Mouse (Mus musculus) gastrocnemius, postnatal 14 days (tissue): ENCODE measurements at regions not wholly inside any gene's neighbourhood (a gene's known extent, or its start where the extent isn't known, plus 50 kb on each side); places are given as distances from the start of the nearest gene placed in this dataset.
A peak's percentile ranks its signal among the peaks of the same experiment; 100 is the strongest.

Experiments
- DNase-seq: peaks from one replicate; pipeline ENCODE4 v3.0.0; 2021; ENCODE audit warnings: mixed read lengths
- intact Hi-C: fragments of 180-260 bp; cut with DNase I; formaldehyde crosslinking; loops from one replicate; pipeline ENCODE4 v1.15.1; 2025; ENCODE audit warnings: low total_unique reads

DNA sequence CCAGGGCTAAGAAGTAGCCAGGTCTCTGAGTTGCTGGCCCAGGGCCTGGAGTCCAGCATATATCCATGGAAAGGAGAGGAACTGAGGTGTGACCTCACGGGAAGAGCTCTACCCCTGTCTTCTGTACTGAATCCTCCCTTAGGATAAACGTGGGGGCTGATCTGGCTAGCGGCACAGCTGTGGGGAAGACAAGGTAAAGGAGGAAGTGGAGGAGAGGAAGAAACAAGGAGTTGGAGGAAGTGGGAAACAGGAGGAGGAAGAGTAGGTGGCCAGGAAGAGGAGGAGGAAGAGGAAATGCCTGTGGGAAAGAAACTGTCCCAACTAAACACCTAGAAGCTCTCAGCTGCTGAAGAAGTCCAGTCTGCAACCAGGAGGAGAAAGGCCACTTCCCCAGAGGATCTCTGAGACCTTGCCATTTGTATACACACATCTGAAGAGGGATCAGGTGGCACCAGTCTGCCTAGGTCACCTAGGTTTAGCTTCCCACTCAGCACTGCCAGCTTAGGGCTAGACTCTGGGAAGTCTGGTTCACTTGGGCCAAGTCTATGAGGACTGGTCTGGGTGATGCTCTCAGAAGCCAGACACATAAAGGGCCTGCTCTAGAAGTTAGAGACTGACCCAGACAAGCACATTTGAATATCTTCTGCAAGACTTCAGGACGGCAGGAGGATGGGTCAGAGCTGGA is 100.6 kb upstream of the Jun start:
- intact Hi-C loops: no loop called here
- no peak for DNase-seq

DNA sequence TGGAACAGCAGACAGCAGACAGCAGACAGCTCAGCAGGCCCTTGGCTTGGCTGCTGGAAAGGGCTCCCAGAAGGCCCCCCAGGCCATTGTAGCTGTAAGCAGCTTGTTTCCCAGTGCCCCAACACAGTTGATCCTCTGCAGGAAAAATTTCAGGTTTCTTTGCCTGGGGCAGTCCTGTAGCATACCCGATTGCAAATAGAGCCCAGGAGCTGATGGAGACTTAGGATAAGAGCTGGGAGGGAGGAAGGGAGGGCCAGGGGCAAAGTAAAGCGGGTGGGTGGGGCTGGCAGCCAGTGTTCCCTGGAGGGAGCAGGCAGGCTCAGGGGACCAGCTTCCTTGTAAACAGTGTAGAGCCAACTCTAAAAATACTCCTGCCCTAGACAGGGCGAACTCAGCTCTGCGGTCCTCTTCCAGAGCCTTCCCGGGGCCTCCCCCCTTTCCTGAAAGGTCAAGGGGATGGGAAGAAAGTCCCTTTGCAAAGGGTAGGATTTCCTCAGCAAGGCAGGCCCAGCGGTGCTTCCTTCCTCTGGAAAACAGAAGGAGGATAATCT is 101.8 kb upstream of the Jun start:
- intact Hi-C loops: no loop called here
- peak; percentile 72 for DNase-seq

DNA sequence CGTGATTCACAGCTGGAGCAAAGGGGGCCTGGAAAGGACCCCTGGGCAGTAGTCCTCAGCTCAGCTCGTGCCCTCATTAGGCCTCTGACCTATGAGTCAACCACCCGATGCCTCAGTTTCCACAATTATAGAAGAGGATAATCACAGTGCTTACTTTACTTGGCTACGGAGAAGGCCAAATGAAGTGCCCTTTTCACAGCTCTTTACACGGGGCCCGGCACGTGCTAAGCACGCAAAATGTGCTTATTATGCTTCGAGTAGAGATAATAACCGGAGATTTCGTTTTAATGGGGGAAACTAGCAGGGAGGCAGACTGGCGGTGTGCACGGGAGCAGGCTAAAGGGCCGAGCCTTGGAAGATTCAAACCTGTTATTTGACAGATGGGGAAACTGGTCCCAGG is 102.4 kb upstream of the Jun start:
- intact Hi-C loops: no loop called here
- no peak for DNase-seq

DNA sequence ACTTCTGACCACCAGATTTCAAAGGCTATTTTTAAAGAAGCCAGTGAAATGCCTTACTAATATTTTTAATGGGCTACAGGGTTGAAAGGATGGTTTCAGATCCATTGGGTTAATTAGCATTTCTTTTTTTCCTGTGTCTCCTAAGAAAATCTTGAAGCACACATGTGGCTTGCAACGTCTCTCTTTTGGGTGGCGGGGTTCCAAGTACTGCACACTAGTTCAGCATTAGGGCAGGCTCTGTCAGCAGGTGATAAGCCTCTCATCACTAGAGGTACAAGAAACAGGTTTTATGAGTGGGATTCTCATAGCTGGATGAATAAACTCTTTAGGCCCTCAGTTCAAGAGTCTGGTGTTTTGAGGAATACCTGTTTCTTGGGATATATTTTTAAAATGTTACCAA is 103.2 kb upstream of the Jun start:
- no peak for DNase-seq
- intact Hi-C loops: no loop called here

DNA sequence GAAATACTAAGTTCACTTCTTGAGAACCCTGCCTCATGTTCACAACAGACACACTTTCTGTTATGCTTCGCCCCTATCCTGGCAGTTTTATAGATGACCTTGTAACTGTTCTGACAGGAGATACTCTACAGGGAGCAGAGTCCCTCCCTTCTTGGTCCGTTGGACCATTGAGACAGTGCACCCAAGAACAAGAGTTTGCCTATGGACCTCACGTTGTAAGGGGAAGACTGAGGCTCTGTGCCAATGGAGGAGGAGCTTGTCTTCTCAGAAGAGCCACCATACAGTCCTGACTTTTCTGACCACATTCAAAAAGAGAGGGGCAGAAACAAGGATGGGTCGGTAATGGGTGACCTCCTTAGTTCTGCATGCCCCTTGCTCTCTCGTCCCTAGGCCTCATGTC is 103.8 kb upstream of the Jun start:
- intact Hi-C loops: no loop called here
- no peak for DNase-seq

DNA sequence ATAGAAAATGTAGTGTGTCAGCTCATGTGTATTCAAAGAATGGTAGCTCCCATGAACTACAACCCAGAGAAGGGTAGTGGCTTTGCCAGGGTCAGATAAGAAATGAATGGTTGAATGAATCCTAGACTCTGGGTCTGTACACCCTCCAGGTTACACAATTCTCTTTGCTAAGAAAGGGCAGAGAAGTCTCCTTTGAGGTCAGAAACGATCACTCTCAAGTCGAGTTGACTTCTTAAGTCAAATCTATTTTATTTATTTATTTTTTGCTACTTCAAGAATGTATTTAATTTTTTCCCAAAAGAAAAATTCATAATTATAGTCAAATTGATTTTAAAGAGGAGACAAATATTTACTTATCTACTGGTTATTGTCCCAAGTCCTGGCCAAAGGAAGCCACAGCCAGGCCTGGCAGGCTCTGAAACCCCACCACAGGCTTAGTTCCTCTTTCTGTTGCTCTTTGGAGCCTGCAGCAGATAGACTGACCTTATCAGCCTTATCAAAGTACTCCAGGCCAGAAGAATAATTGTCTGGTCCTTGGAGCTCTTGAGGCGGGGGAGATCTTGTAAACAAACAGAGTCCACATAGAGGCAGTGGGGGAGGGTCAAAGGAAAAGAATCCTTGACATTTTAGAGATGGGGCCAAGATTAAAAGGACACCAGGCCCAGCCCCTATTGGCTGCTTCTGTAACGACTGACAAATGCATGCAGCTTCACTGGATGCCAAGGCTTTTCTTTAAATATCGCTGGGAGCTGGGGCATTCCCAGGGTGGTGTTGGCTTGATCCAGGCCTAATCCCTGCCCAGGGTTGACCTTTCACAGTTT is 104.6 kb upstream of the Jun start:
- DNase-seq: no peak
- intact Hi-C loops: no loop called here

DNA sequence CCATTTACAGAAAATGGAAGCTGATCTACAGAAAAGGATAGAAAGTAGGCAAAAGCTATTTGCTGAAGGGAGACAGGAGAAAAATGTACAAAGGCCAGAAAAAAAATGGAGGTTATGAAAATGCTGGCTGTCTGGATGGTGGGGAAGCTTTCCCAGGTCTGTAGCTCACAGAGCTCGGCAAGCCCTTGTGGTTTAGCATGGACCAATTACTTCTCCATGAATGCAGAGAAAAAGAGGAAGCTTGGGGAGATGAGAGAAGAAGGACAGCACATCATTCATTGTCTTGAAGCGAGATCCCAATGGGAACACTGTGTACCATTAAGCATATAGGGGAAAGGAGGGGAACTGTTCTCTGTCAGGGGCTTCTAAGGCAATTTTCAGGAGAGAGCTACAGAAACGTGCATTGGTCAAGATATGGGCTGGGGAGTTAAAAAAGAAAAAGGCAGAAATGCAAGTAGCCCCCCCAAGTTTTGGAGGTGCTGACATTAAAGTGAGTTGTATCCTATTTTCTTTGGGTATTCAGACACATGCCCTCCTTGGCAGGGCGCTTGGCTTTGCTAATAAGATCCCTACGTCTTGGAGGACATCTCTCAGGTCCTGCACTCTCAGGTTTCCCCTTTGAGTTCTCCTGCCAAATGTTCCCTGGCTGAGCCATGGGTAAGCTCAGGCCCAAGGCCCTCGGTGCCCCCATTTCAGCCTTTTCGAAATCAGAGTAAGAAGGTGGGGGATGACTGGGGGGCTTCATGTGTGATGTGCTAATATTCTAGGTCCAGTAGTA is 105.8 kb upstream of the Jun start:
- peak; percentile 50 for DNase-seq

DNA sequence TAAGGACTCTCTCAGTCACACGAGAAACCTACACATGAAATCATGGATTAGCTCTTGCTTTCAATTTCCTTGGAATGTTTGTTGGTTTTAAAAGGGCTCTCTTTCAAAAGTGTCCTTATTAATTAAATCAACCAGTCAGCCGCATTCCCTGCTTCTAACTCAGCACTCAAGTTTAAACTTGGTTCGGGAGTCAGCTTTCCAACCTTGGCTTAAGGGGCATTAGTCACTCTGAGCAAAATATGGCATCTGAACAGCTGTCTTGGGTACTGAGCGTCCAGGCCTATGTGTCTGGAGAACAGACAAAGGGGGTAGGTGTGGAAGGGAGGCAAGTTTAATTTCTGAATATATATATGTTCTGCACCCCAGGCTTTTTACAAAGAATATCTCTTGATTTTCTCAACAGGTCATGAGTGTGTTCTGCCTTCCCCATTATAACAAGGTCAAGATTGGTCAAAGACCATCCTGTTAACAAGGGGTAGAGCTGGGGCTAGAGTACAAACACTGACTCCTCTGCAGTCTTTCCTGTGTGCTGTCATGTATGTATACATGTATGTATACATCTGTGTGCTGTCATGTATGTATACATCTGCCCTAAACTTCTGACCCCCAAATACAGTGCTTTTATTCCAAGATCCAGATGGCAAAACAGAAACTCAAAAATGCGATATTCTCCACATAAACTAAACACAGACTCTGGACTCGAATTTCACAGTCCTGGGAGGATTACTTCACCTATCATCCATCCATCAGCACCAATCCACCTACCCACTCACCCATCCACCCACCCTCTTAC is 106.8 kb upstream of the Jun start:
- no peak for DNase-seq
- intact Hi-C loops: no loop called here

More for the DNA sequence above, 105.8 kb upstream of the Jun start:
- intact Hi-C loops: no loop called here

DNA sequence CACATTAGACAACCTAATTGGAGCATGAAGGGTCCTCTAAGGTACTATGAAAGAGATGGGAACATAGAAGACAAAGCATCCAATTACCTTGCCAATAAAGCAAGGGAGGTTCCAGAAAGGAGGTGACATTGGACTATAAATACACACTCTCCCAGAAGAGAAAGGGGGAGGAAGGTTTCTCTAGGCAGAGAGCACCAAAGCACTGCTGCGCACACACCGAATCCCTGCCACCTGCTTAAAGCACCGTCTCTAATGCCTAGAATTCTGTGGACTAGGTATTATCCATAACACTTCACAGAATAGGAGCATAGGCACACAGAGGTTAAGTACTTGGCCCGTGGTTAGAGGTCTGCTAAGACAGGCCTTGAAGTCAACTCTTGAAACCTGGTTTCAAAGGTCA is 107.8 kb upstream of the Jun start:
- DNase-seq: no peak
- intact Hi-C loops: no loop called here

DNA sequence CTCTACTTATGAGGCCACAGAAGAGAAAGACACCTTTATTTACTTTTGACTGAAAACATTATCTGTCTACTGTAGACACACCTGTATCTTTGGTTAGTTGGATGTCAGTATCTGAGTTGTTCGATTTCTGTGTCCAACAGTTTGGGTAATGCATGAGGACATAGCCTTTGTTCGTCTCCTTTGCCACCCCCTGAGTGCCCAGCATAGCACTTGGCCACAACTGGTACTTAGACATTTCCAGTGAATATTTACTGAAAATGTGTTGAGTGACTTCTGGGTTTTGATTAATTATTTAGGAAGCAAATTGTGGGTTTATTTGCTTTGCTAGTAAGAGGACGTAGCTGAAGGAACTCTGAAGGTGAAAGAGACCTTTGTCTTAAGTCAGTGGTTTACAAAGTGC is 108.4 kb upstream of the Jun start:
- intact Hi-C loops: no loop called here
- DNase-seq: no peak

DNA sequence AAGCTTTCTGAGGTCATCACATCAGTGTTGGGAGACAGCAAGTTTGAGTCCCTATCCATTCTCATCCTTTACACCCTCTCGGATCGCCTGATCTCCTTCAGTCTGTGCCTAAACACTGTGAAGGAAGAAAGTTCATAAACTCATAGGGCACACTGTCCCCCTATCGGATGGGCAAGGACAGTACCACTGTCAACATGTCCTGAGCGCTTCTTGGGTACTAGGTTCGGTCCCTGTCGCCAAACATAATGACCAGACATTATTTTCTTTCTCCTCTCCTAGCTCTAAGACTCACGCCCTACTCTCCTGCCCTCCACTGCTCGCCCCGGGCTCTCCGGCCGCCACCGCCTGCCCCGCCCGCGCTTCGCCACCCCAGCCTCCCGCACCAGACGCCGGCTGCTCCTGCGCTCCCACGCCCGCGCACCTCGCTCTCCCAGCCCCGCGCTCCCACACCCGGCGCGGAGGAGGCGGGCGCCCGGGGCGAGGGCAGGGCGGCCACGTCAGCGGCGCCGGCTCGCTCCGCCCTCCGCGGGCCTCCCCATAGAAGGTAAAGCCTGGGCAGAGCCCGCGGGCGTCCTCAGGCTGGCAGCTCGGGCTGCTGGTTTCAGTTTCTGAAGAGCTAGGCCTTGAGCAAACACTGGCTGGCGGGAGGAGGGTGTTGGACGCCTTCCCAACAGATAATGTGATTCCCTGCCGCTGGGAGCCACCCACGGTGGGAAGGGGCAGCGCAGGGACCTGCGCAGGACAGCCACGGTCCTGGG is 109.1 kb upstream of the Jun start:
- intact Hi-C loops: no loop called here
- peak; percentile 92 for DNase-seq

DNA sequence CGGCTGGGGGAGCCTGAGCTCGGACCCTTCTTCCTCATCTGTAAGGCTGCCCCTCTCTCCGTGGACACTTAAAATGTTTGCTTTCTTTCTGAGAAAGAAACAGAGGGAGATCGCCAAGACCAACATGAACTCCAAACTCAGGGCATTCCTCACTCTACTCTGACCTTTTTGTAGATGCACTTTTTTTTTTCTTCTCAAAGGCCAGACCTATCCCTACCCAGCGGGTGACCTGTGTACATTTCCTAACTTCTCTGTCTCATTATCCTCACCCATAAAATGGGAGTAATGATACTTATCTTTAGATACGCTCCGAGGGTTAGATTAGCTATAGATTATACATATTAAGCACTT is 109.6 kb upstream of the Jun start:
- intact Hi-C loops: no loop called here

DNA sequence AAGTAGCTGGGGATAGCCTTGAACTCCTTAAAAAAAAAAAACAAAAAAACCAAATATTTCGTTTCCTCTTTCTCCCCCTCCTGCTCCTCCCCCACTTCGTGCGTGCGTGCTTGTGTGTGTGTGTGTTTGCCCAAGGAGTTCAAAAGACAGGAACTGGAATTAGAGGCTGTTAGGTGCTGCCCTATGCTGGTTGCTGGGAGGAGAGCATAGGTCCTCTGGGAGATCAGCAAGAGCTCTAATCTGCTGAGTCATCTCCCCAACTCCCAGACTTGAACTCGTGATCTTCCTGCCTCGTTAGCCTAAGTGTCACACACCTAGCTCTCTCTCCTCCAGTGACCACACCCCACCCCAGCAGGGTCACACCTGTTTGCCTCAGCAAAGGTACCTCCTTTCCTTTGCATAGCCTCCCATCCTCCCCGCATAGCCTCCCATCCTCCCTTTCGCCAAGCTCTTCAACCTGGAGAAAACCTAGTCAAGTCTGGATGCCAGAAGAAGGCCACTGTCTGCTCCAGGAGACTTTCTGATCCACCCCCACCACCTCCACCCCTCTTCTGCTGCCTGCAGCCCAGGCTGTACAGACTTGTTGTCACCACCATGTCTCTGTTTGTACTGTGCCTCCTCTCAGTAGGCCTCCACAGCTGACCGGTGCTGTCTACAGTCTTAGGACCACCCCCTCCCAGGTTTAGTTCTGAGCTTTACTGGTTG is 110.5 kb upstream of the Jun start:
- DNase-seq: no peak
- intact Hi-C loops: no loop called here

More for the DNA sequence above, 109.6 kb upstream of the Jun start:
- no peak for DNase-seq

DNA sequence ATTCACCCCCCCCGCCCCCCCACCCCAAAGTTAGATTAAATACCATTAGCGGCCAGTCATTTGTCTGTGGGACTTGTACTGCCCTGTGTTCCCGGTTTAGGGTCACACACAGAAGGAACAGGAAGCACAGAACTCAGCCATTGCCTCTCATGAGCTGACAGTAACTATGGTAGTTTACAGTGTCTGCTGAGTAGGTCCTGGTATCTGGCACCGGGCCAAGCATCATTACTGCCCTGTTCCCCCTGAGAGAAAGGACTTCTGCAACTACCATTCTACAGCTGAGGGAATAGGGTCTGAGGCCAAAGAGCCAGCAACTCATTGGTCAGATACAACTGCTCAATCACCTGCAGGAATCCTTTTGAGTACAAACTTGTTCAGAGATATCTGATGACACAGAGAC is 111.4 kb upstream of the Jun start:
- intact Hi-C loops: no loop called here
- no peak for DNase-seq

DNA sequence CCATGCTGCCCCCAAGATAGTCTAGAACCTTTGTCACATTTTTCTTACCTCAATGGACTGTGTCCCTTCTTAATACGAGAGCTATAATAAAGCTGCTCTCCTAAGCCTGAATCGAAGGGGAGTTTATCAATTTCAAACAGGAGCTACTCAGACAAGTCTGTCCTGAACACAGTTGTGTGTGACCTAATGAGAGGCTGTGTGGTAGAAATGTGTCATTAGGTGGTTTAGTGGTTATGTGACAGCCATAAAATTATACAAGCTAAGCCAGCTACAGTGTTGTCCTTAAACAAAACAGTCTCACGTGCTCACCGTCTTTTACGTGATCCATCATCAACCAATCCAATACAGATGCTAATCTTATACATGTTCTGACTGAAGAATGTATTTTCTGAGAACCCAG is 114.5 kb upstream of the Jun start:
- DNase-seq: no peak
- intact Hi-C loops: loop anchor here (5.0 kb wide), 1 partner anchor 114 kb away; the partner anchor contains the start of gene Jun

DNA sequence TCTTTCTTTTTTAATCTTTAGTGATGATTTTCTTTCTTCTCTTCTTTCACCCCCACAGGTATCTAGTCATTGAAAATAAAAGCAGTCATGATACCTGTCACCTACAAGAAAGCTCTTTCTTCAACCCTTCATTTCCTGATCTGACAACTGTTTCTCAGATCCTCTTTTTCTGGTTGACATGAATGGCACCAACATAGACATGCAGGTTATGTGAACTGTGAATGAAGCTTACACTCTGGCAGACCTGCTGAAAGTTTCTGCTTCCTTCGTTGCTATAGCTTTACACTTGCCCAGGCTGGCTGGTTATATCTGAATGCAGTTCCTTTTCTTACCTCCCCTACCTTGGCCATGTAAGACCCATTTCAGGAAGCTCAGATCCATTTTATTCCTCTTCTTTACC is 115.2 kb upstream of the Jun start:
- DNase-seq: no peak
- intact Hi-C loops: loop anchor here (5.0 kb wide), 1 partner anchor 115 kb away; the partner anchor contains the start of gene Jun

DNA sequence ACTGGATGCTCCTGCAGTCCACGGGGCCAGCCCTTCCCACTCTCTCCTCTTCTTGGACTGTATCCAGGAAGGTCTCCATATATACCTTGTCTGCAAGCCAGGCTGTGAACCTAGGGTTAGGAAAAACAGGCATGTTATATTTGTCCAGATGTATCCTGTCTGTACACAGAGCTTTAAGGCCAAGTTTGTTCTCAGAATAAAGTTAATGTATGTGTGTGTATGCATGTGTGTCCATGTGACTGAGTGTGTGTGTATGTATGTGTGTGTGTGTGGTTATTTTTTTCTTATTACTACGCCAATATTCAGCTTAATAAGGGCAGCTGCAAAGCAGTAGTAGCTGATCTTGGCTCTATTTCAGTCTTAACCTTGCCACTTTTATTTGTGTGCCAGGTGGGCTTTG is 117.7 kb upstream of the Jun start:
- intact Hi-C loops: loop anchor here (5.0 kb wide), 1 partner anchor 117 kb away; the partner anchor contains the start of gene Jun
- no peak for DNase-seq

DNA sequence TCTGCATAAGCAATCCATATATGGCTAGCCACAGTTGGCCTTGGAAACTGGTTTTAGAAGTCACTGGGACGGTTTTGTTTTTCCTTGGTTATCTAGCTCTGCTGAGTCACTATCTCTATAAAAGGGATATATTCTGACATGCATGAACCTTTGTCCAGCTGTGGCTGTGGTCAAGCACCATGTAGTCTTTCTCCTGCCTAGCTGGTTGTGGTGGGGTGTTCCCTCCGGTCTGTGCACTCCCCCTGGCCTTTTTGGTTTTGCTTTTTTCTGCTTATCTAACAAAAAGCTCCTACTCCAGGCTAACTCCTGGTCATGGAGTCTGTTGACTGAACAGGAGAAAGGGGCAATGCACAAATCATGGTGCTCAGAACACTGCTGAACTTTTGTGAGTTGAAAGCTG is 125.7 kb upstream of the Jun start:
- no peak for DNase-seq
- intact Hi-C loops: no loop called here
